Mouse (Mus musculus) liver, embryonic 16.5 days (tissue): ENCODE measurements around the gene Prr14l. TPM values are rescaled to one million over a fixed set of nuclear protein-coding genes. Genes with fewer than 3 reads are reported as not detected.

Source experiments
- polyA plus RNA-seq: library from polyadenylated mRNA; unstranded; fragments of >200 nt; fragmentation: Nextera tagmentation; extraction: Ambion mirVana; gene quantifications from 2 replicates; pipeline ENCODE4 v1.2.1, GENCODE M21; 2015

The Prr14l gene
- polyA plus RNA-seq, 1 experiment from 2014 or later, result 6.2 TPM

Other genes starting within 250 kb of the Prr14l start
- 5.7 and 5.8 TPM in 2 replicates for gene Yes1, start 243.1 kb downstream of the Prr14l start, polyA plus RNA-seq
- 33.4 and 34.5 TPM in 2 replicates for gene Pisd, start 68.6 kb downstream of the Prr14l start, polyA plus RNA-seq
- not detected in 2 replicates for gene Gm20671, start 27.1 kb downstream of the Prr14l start, polyA plus RNA-seq
- gene Depdc5, start 9.4 kb upstream of the Prr14l start, polyA plus RNA-seq, result 8.0 and 8.6 TPM in 2 replicates
- gene Ywhah, start 164.6 kb upstream of the Prr14l start, polyA plus RNA-seq, result 170 and 188 TPM in 2 replicates
- gene Slc5a1, start 250.0 kb upstream of the Prr14l start, polyA plus RNA-seq, result 0.74 TPM in 1 of 2 replicates, not detected in the other